Mouse (Mus musculus): ENCODE measurements around the gene Padi4. TPM values are rescaled to one million over a fixed set of nuclear protein-coding genes. Genes with fewer than 3 reads are reported as not detected.

The Padi4 gene
- polyA plus RNA-seq, 1 experiment from 2014 or later: 2.7 TPM

DNA sequence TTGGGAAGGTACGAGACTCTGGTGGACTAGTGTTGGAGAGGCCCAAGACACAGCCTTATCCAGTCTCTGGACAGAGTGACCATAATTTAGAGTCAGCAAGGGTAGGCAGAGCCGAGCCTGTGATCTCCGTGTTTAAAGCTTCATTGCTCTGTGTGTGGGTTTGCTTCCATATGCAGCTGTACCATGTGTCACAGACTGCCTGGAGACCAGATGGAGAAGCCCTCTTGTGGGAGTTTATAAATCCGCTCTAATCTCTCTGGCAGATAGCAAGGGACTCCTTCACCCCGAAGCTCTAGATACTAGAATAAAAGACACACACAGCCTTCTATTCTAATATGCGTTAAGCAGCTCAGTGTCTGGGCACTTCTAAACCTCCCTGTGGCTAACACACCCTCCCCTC is 49.3 kb downstream of the Padi4 start:
- Histone ChIP-seq H3K27me3 (replicated peaks) (no peaks in the 10 kb centered on the region), H3K36me3 (peaks cover 31% of the 10 kb centered on the region), H3K4me3 (replicated peaks) (no peak overlapping the region), H3K9ac (no peak overlapping the region), H3K4me1 (replicated peaks) (no peaks in the 10 kb centered on the region), H3K9me3 (no peaks in the 10 kb centered on the region), H3K4me2 (replicated peaks) (no peak overlapping the region), H3K27ac (no peak overlapping the region)
- WGBS: 62% methylated on average over 6 of the region's 6 CpGs
- no peak for ATAC-seq

DNA sequence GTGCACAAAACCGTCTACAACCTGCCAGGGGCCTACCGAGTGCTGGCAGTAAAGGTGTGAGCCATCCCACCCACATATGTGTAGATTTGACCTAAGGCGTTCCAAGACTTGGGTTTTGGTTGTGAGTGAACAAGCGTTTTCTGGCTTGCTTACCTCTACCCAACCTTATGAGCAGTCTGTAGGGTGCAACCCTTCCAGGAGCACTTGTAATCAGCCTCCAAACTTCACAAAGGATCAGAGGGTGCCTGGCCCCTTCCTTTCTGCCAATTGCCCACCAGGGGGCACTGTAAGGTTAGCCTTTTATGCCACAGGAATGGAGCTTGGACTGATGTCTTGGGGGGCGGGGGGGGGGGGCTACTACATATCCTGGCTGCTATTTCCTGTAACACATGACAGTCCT is 50.2 kb downstream of the Padi4 start:
- no peaks in the 10 kb centered on the region for H3K4me1 ChIP-seq (replicated peaks)
- no peak overlapping the region for H3K9ac ChIP-seq
- H3K36me3 ChIP-seq: peaks cover 39% of the 10 kb centered on the region
- no peak overlapping the region for H3K27ac ChIP-seq
- no peak overlapping the region for H3K4me3 ChIP-seq (replicated peaks)
- H3K4me2 ChIP-seq (replicated peaks): no peak overlapping the region
- H3K27me3 ChIP-seq (replicated peaks): no peaks in the 10 kb centered on the region
- H3K9me3 ChIP-seq: no peaks in the 10 kb centered on the region
- 0 out of 2 replicates have a peak, but pooled peaks have one; percentile 50 for ATAC-seq
- 52% methylated on average over 5 of the region's 5 CpGs for WGBS

DNA sequence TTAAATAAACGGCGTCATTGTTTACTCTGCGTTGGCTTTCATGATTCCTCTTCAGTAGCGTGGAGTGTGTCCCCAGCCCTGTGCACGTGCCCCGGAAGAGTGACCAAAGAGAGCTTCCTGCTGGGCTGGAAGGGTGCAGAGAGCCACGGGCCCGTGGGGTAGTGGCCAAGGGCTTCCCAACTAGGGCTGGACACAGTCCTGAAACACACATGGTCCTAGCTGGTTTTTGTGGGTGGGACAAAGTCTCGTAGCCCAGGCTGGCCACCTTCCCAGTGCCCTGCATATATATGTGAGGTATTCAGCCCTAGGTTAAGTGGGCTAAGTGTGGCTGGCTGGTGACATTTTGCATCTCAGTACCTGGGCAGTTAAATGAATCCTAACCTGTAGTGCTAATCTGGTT is 50.8 kb downstream of the Padi4 start:
- 73% methylated on average over 9 of the region's 9 CpGs for WGBS
- H3K4me1 ChIP-seq (replicated peaks): no peaks in the 10 kb centered on the region
- ATAC-seq: no peak
- no peak overlapping the region for H3K9ac ChIP-seq
- peaks cover 45% of the 10 kb centered on the region for H3K36me3 ChIP-seq
- H3K4me3 ChIP-seq (replicated peaks): no peak overlapping the region
- no peaks in the 10 kb centered on the region for H3K27me3 ChIP-seq (replicated peaks)
- H3K4me2 ChIP-seq (replicated peaks): no peak overlapping the region
- H3K9me3 ChIP-seq: no peaks in the 10 kb centered on the region
- no peak overlapping the region for H3K27ac ChIP-seq

DNA sequence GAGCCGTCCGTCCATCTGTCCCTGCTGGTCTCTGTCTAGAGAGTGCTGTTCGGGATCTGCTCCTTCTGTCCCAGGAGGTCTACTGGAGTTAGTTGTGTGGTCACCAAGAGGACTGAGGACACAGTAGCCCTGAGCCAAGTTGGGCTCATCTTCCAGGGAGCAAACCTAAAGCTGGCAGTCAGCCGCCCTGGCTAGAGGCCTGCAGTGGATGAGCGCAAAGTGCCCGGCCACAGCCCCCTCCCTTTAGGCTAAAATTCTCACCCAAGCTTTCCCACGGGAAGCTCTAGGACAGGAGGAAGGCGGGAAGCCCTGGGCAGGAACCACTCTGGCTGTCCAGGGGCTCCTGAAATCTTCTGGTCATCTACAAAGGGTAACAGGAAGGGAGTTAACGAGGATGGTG is 51.3 kb downstream of the Padi4 start:
- ATAC-seq: no peak
- H3K4me3 ChIP-seq (replicated peaks): no peak overlapping the region
- H3K9me3 ChIP-seq: no peaks in the 10 kb centered on the region
- H3K27ac ChIP-seq: no peak overlapping the region
- WGBS: 79% methylated on average over 9 of the region's 9 CpGs
- H3K36me3 ChIP-seq: peaks cover 50% of the 10 kb centered on the region
- no peak overlapping the region for H3K9ac ChIP-seq
- H3K27me3 ChIP-seq (replicated peaks): no peaks in the 10 kb centered on the region
- H3K4me2 ChIP-seq (replicated peaks): no peak overlapping the region
- no peaks in the 10 kb centered on the region for H3K4me1 ChIP-seq (replicated peaks)

DNA sequence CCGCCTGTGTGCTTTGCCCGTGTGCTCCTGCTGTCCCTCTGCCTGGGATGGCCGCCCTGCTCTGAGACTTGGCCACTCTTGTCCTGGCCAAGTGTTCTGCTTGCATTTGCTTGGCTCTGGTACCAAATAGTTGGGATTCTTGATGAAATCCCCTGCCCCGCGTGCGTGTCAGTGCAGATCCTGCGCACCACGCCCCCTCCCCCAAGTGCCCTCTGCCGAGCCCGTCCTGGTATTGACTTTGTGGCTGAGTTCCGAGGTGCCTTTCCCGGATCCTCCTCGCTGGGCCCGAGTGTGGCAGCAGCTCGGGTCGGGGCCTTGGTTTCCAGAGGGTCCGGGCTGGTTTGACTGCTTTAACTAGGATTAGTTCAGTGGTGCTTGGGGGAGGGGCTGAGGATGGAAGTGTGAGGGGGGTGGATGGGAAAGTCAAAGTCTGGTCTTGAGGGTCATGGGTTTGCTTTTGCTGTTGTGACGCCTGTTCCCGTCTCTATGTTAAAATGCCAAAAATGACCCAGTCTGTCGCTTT is 52.0 kb downstream of the Padi4 start:
- no peak for ATAC-seq
- no peaks in the 10 kb centered on the region for H3K4me1 ChIP-seq (replicated peaks)
- no peaks in the 10 kb centered on the region for H3K9me3 ChIP-seq
- no peak overlapping the region for H3K4me2 ChIP-seq (replicated peaks)
- no peak overlapping the region for H3K4me3 ChIP-seq (replicated peaks)
- 83% methylated on average over 20 of the region's 20 CpGs for WGBS
- H3K27me3 ChIP-seq (replicated peaks): no peaks in the 10 kb centered on the region
- H3K27ac ChIP-seq: no peak overlapping the region
- peaks cover 53% of the 10 kb centered on the region for H3K36me3 ChIP-seq
- H3K9ac ChIP-seq: no peak overlapping the region

DNA sequence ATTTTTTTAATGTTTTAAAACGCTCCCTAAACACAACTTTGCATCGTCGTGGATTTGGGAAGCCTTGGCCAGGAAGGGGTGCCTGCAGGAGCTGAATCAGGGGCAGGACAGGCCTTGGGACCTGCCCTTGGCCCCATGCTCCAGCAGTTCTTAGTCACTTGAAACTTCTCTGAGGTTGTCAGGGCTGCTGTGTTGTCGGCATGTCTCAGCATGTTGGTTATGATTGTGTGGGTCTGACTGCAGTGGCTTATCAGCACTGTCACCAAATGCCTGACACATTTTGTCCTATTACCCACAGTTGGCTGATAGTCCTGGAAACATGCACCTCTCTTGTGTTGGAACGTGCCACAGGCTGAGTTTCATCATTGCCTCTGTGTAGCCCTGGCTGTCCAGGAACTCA is 53.9 kb downstream of the Padi4 start:
- peaks cover 71% of the 10 kb centered on the region for H3K36me3 ChIP-seq
- no peak for ATAC-seq
- H3K4me1 ChIP-seq (replicated peaks): no peaks in the 10 kb centered on the region
- H3K4me2 ChIP-seq (replicated peaks): no peak overlapping the region
- H3K9ac ChIP-seq: no peak overlapping the region
- H3K9me3 ChIP-seq: no peaks in the 10 kb centered on the region
- H3K4me3 ChIP-seq (replicated peaks): no peak overlapping the region
- H3K27me3 ChIP-seq (replicated peaks): no peaks in the 10 kb centered on the region
- H3K27ac ChIP-seq: no peak overlapping the region
- WGBS: 91% methylated on average over 5 of the region's 5 CpGs

DNA sequence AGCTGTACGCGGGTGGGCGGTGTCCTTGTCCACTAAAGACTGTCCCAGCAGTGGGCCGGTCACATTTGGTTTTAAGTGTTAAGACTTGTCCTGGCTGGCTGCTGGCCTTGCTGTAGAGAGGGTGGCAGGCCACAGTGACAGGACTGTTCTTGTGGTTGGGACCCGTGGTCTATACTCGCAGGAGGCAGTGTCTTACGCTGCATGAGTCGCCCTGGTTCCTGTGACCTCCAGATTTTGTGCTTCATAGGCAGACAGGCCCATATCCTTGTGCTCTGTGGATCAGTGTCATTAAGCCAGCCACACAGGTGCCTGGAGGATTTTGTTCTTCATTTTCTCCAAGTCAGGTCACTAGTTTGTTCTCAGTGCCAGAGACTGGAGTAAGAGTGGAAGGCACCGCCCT is 55.6 kb downstream of the Padi4 start:
- ATAC-seq: no peak
- Histone ChIP-seq H3K4me3 (replicated peaks) (no peak overlapping the region), H3K36me3 (peaks cover 81% of the 10 kb centered on the region), H3K27ac (no peak overlapping the region), H3K27me3 (replicated peaks) (no peaks in the 10 kb centered on the region), H3K4me2 (replicated peaks) (no peak overlapping the region), H3K4me1 (replicated peaks) (peaks cover 9% of the 10 kb centered on the region; the same call in 1 of the 2 replicates), H3K9me3 (no peaks in the 10 kb centered on the region), H3K9ac (no peak overlapping the region)
- 96% methylated on average over 9 of the region's 9 CpGs for WGBS

DNA sequence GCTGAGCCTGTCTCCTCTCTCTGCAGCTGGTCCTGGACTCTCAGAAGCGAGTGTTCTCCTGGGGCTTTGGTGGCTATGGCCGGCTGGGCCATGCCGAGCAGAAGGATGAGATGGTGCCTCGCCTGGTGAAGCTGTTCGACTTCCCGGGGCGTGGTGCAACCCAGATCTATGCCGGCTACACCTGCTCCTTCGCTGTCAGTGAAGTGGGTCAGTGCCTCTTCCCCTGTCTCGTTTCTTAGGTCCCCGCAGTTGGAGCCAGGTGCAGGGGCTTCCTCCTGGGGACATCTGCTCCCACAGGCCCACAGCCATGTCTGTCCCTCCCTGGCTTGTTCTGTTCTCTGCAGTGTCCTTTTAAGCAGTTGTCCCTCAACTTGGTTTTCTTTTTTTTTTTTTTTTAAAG is 57.0 kb downstream of the Padi4 start:
- no peak overlapping the region for H3K4me3 ChIP-seq (replicated peaks)
- H3K9me3 ChIP-seq: no peaks in the 10 kb centered on the region
- 91% methylated on average over 11 of the region's 11 CpGs for WGBS
- no peaks in the 10 kb centered on the region for H3K27me3 ChIP-seq (replicated peaks)
- peaks cover 11% of the 10 kb centered on the region; the same call in 1 of the 2 replicates for H3K4me1 ChIP-seq (replicated peaks)
- no peak overlapping the region for H3K4me2 ChIP-seq (replicated peaks)
- peaks cover 84% of the 10 kb centered on the region for H3K36me3 ChIP-seq
- no peak overlapping the region for H3K9ac ChIP-seq
- no peak overlapping the region for H3K27ac ChIP-seq
- ATAC-seq: no peak

DNA sequence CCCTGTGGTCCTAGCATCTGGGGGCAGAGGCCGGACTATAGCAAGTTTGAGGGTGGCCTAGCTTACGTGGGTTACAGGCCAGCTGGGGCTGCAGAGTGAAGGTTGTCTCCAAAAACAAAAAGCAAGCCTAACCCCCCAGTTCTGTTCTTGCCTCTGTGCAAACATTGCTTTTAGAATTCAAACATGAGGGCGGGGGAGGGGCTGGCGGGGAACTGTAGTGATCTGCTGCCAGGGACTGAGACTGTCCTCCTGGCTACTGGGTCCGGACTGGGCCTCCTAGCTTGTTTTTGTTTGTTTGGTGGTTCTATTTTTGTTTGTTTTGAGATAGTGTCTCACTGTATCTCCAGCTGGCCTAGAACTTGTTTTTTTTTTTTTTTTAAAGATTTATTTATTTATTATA is 59.5 kb downstream of the Padi4 start:
- peaks cover 11% of the 10 kb centered on the region for H3K4me1 ChIP-seq (replicated peaks)
- H3K27ac ChIP-seq: no peak overlapping the region
- 74% methylated on average over 5 of the region's 5 CpGs for WGBS

DNA sequence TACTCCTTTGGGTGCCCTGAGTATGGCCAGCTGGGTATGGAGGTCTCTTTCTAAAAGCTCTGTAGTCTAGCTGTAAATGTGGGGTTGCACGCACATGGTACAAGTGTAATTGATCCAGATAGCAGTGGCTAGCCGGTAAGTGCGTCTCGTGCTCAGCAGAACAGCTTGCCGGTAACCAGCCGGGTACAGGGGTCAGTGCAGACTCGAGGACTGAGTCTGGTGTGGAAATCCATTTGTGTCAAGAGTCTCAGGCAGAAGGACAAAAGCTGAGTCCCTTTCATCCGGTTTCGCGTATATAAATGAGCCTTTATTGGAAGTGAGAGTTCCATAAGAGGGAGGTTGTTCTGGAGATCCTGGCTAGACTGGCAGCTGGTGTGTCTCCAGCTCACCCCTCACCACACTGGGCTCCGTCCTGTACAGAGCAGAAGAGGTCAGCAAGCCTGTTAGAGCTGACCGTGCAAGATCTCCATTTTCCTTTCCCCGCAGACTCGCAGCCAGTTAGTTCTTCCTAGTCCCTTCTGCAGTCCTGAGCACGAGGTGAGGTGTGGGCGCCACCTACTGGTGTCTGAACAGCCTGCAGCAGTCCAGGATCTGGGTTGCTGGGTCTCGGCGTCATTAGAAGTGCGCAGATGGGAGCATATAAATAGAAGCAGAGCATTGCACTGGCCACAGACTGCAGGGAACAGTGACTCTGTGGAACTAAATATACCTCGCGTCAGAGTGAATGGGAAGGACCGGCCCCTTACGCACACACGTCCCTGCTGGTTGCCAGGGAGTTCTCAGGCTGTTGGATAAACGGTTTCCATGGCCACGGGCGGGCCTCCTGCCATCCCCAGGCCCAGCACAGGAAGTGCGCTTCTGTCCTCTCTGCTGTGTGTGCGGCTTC is 60.3 kb downstream of the Padi4 start:
- H3K27ac ChIP-seq: 0 out of 2 replicates have a peak overlapping the region, but pooled peaks have one; percentile 11
- peaks cover 74% of the 10 kb centered on the region for H3K36me3 ChIP-seq
- peaks cover 18% of the 10 kb centered on the region for H3K4me1 ChIP-seq (replicated peaks)
- no peaks in the 10 kb centered on the region for H3K9me3 ChIP-seq
- no peak overlapping the region for H3K4me2 ChIP-seq (replicated peaks)
- H3K4me3 ChIP-seq (replicated peaks): no peak overlapping the region
- ATAC-seq: peak; percentile 82
- 39% methylated on average over 29 of the region's 29 CpGs for WGBS
- H3K9ac ChIP-seq: no peak overlapping the region
- H3K27me3 ChIP-seq (replicated peaks): no peaks in the 10 kb centered on the region

More for the DNA sequence above, 59.5 kb downstream of the Padi4 start:
- Histone ChIP-seq H3K4me2 (replicated peaks) (no peak overlapping the region), H3K9me3 (no peaks in the 10 kb centered on the region), H3K36me3 (peaks cover 75% of the 10 kb centered on the region), H3K27me3 (replicated peaks) (no peaks in the 10 kb centered on the region), H3K9ac (no peak overlapping the region), H3K4me3 (replicated peaks) (no peak overlapping the region)
- ATAC-seq: no peak

DNA sequence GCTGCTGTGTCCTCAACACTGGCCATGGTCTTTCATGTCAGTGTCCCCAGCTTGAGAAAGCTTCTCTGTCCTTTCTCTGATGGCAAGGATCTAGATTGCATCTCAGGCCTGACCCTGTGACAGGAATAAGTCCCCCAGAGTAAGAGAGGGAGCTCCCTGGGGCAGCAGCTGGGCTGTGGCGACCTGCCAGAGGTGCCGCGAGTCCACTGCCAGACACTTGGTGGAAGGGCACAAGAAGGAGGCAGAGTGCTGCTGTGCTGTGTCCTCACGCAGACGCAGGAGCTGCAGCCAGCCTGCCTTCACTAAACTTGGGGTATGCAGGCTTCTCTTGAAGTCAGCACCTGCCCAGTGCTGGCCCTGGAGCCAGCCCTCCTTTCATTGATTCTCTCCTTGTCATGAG is 62.7 kb downstream of the Padi4 start:
- Histone ChIP-seq H3K36me3 (peaks cover 60% of the 10 kb centered on the region), H3K4me2 (replicated peaks) (no peak overlapping the region), H3K4me3 (replicated peaks) (no peak overlapping the region), H3K4me1 (replicated peaks) (peaks cover 38% of the 10 kb centered on the region), H3K27me3 (replicated peaks) (no peaks in the 10 kb centered on the region), H3K9ac (no peak overlapping the region), H3K27ac (no peak overlapping the region), H3K9me3 (no peaks in the 10 kb centered on the region)
- no peak for ATAC-seq
- 88% methylated on average over 5 of the region's 5 CpGs for WGBS

DNA sequence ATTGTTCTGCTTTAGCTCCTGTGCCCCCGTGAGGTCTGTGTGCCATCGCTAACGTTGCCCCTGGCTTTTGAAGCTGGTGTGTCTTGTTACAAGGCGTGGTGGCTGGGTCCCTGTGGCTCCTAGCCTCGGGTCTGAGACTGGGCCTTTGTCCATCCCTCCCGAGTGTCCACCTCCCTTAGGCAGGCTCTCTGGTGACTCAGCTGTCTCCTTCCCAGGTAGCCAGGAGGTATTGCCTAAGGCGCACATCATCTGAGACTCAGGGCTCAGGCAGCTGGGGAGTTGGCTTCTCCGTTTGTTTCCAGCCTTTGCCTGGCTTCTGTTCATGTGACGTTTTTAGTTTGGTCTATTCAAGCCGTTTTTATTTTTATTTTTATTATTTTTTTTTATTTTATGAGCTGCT is 63.3 kb downstream of the Padi4 start:
- Histone ChIP-seq H3K9me3 (no peaks in the 10 kb centered on the region), H3K4me1 (replicated peaks) (peaks cover 41% of the 10 kb centered on the region), H3K27me3 (replicated peaks) (no peaks in the 10 kb centered on the region), H3K4me3 (replicated peaks) (no peak overlapping the region), H3K9ac (no peak overlapping the region), H3K36me3 (peaks cover 58% of the 10 kb centered on the region), H3K4me2 (replicated peaks) (no peak overlapping the region), H3K27ac (no peak overlapping the region)
- 77% methylated on average over 10 of the region's 10 CpGs for WGBS
- ATAC-seq: no peak

DNA sequence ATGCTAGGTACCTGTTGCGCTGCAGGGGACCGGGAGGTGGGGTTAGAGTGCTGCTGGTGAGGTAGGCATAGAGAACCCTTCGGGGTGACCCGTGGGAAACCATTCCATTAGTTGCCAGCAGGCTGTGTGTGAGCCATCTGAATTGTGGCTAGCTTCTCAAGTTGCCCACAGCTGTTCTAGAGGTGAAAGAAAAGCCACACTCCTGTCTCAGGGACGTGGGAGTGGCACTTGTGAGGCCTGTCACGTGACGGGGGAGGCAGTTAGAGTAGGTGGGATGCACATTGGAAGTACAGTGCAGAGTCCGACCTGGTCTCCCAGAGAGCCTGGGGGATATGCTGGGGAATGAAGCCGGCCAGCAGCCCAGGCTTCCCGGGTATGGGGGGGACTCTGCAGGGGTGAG is 64.4 kb downstream of the Padi4 start:
- Histone ChIP-seq H3K9me3 (no peaks in the 10 kb centered on the region), H3K27ac (no peak overlapping the region), H3K4me3 (replicated peaks) (no peak overlapping the region), H3K9ac (no peak overlapping the region), H3K36me3 (peaks cover 51% of the 10 kb centered on the region), H3K27me3 (replicated peaks) (no peaks in the 10 kb centered on the region), H3K4me2 (replicated peaks) (no peak overlapping the region), H3K4me1 (replicated peaks) (peaks cover 51% of the 10 kb centered on the region)
- WGBS: 86% methylated on average over 10 of the region's 10 CpGs
- no peak for ATAC-seq

Data from intestine, embryonic 15.5 days (tissue).